Mouse (Mus musculus): ENCODE data around the gene Tgfbr1.

The Tgfbr1 gene

GRCm38 (mm10) chr4:47422194-47422593 lies 69.2 kb downstream of the Tgfbr1 start:
- DNase-seq (ENCODE audit: low read depth, low spot score): no peak

- DNase-seq (ENCODE audit: low read depth, low spot score): no peak
Observed at GRCm38 (mm10) chr4:47422946-47423345, 69.9 kb downstream of the Tgfbr1 start.

- no peak for DNase-seq (ENCODE audit: low read depth, low spot score)
Observed at GRCm38 (mm10) chr4:47424376-47424775, 71.4 kb downstream of the Tgfbr1 start.

GRCm38 (mm10) chr4:47425247-47425830 lies 72.3 kb downstream of the Tgfbr1 start:
- no peak for DNase-seq (ENCODE audit: low read depth, low spot score)

GRCm38 (mm10) chr4:47427606-47428005 lies 74.6 kb downstream of the Tgfbr1 start:
- DNase-seq (ENCODE audit: low read depth, low spot score): no peak

DNA sequence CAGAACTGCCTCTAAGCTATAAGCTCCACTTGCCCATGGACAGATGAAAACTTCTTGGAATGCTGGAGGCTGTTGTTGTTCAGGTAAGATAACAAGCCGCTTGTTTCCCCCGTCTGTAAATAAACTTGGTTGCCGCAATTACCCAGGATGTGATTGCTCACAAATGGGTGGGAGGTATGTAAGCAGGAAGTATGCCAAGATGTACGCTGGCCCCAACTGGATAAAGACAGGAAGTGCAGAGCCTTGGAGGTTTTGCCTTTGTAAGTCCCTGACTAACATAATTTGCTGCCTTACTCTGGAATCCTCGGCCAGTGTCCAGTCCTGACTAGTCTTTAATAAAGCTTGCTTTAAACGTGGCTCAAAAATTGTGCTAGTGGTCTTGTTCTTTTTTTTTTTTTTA lies 77.5 kb downstream of the Tgfbr1 start:
- peak; percentile 30 for DNase-seq (ENCODE audit: low read depth, low spot score)

- DNase-seq (ENCODE audit: low read depth, low spot score): no peak
Observed at GRCm38 (mm10) chr4:47431081-47431480, 78.1 kb downstream of the Tgfbr1 start.

- DNase-seq (ENCODE audit: low read depth, low spot score): no peak
Observed at GRCm38 (mm10) chr4:47432766-47433165, 79.7 kb downstream of the Tgfbr1 start.

- no peak for DNase-seq (ENCODE audit: low read depth, low spot score)
Observed at GRCm38 (mm10) chr4:47435131-47435530, 82.1 kb downstream of the Tgfbr1 start.

- no peak for DNase-seq (ENCODE audit: low read depth, low spot score)
Observed at GRCm38 (mm10) chr4:47435566-47436360, 82.7 kb downstream of the Tgfbr1 start.

GRCm38 (mm10) chr4:47437365-47438340 lies 84.6 kb downstream of the Tgfbr1 start:
- DNase-seq (ENCODE audit: low read depth, low spot score): peak; percentile 94

DNA sequence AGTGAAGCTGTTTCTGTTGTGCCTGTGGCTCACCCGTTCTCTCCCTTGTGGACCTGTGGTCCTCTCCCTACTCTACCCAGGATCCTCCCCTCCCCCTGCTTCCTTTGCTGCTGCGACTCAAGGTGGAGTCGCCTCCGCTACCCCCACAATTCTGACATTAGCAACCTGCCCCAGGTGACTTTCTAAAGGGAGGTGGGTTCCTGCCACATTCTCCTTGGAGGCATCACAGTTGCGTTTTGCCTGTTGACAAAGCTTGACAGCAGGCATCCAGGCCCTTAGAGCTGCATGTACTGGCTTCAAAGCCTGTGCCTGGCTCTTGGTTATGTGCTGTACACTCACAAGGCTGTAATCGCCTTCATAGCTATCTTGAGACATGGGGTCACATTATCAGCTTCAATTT lies 85.9 kb downstream of the Tgfbr1 start:
- DNase-seq (ENCODE audit: low read depth, low spot score): no peak

- no peak for DNase-seq (ENCODE audit: low read depth, low spot score)
Observed at GRCm38 (mm10) chr4:47440951-47441350, 87.9 kb downstream of the Tgfbr1 start.

- DNase-seq (ENCODE audit: low read depth, low spot score): no peak
Observed at GRCm38 (mm10) chr4:47448526-47448925, 95.5 kb downstream of the Tgfbr1 start.

DNA sequence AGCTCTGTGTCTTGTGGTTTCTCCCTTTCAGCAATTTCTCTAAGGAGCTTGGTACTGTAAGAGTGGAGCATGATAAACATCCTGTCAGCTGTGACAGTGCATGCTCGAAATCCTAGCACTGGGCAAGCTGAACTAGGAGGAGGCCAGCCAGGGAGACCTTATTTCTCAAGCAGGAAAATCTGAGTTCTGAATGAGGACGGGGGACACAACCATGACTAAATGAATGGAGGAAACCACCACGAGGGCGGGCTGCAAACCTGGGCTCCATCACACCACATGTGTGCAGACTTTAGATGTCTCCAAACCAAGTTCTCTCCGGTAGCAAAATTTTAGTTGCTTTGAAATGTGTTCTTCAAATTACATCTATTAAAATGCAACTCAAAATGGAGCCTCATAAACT lies 96.1 kb downstream of the Tgfbr1 start:
- no peak for DNase-seq (ENCODE audit: low read depth, low spot score)

DNA sequence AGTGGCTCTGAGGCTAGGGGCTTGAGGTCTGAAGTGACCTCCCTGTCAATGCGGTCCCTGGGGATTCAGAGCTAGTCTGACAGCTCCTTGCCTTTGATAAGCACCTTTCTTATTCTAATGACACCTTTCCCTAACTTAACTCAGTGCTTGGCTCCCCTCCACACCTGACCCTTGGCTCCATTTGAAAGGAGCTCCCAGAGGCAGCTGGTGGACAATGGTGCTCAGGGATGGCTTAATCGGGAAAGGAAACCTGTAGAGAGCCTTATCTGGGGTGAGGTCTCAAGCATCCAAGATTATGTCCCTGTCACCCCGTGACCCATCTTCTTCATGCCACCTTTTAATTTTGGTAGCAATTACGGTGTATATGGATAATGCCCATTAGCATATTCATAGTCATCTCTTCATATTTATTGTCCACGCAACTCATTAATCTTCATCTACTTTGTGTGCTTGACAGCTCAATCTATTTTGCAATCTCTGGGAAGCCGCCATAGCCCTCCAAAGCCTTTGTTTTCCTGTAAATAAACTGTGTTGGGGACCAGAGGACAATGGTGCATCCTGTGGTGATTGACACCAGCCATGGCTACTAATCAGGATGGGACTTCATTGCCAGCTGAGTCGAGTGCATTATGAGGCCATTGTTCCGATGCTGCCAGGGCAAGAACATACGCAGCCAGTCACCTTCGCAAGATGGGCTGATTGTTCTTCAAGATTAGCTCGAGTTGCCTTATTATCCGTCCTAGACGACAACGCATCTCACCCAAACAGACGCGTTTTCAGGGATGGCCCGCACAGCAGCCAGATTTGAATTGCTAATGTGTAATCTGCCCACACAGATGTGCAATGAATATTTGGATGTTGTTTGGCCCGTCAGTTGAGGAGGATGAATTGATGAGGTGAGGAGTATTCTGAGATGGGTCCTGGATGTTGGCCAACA lies 96.8 kb downstream of the Tgfbr1 start:
- DNase-seq (ENCODE audit: low read depth, low spot score): no peak

All from 3T3-L1 (cell line).